Mouse (Mus musculus): ENCODE measurements around the gene Exosc10.

DNA sequence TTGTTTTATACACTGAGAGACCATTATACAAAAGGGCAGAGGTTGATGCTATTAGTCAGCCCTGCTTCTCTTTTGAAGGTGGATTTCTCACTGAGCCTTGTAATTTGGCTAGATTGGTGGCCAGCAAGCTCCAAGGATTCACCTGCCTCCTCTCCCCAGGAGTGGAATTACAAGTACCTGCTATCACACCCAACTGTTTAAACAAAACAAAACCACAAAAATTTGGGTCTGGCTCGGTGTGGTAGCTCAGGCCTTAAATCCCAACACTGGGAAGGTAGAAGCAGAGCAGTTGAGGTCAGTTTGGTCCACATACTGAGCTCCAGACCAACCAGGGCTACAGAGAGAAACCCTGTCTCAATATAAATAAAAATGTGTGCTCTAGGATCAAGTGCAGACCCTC lies 61.6 kb downstream of the Exosc10 start:
- TF ChIP-seq EP300 (IDR thresholded peaks at IDR 0.05) (peak; percentile 70), CTCF (IDR thresholded peaks at IDR 0.05) (no peak)

Data from lung, postnatal 0 days (tissue).